Mouse (Mus musculus) activated CD4-positive, CD25-positive, alpha-beta regulatory T cell (primary cell): ENCODE results near the gene Zpld1. TPM values are rescaled to one million over a fixed set of nuclear protein-coding genes. Genes with fewer than 3 reads are reported as not detected.

Source experiments
- polyA plus RNA-seq, 2 experiments: library from polyadenylated mRNA; unstranded; fragments of 100-300 nt; shearing (Covaris generic); gene quantifications; one replicate each; pipeline ENCODE4 v1.2.1; 2017

Gene Zpld1
- not detected for polyA plus RNA-seq

DNA sequence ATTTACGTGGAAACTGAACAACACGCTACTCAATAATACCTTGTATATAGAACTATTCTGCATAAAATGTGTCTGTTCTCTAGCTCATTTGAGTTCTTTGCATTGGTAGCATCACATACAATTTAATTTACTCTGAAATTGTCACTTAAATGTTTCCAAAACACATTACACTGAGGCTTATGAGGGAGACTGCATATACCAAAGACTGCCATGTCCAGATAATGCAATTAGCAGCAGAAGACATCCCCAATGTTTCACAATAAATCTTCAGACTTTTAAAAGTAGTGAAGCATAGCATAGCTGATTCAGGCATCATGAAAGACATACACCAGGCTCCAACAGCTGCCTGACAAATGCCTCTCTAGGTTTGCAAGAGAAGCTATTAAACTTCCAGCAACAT lies at the start of gene Zpld1:
Gene Zpld1 (minus strand): TSS at position 101 of the 400 bp plus-strand sequence.

